Mouse (Mus musculus) liver, postnatal 0 days (tissue): Measurements from ENCODE around the gene Krtap27-1. TPM values are rescaled to one million over a fixed set of nuclear protein-coding genes. Genes with fewer than 3 reads are reported as not detected.
A peak's percentile ranks its signal among the peaks of the same experiment; 100 is the strongest.

Source experiments
- ATAC-seq: fragments of 200-750 bp; cut with Nextera tagmentation; 2 replicates; pipeline ENCODE4 v1.8.0; 2017; ENCODE audit warnings: mild to moderate bottlenecking, moderate library complexity
- DNase-seq: peaks from one replicate; pipeline ENCODE4 v3.0.0-alpha.2; 2016
- H3K27ac ChIP-seq: fragments of 300-500 bp; sonication (generic); 2 replicates; pipeline ENCODE4 v1.5.1; 2014; ENCODE audit warnings: antibody characterized with exemption, moderate library complexity, mild to moderate bottlenecking, low read depth
- H3K27me3 ChIP-seq: fragments of 300-500 bp; sonication (generic); 2 replicates; pipeline ENCODE4 v1.6.1; 2014; ENCODE audit warnings: low read length, control low read depth, mixed read lengths; ENCODE audit not compliant: insufficient read depth
- H3K36me3 ChIP-seq: fragments of 300-500 bp; sonication (generic); replicated peaks from 2 replicates; pipeline ENCODE4 v1.6.1; 2014; ENCODE audit warnings: mild to moderate bottlenecking, control low read depth, low read length, moderate library complexity, mixed read lengths; ENCODE audit not compliant: insufficient read depth
- H3K4me1 ChIP-seq: fragments of 300-500 bp; sonication (generic); 2 replicates; pipeline ENCODE4 v1.6.1; 2014; ENCODE audit warnings: antibody characterized with exemption, mild to moderate bottlenecking, control low read depth; ENCODE audit not compliant: insufficient read depth
- H3K4me2 ChIP-seq: fragments of 300-500 bp; sonication (generic); 2 replicates; pipeline ENCODE4 v1.6.1; 2014; ENCODE audit warnings: low read depth, mild to moderate bottlenecking, low read length, moderate library complexity, mixed read lengths
- H3K4me3 ChIP-seq: fragments of 300-500 bp; sonication (generic); 2 replicates; pipeline ENCODE4 v1.5.1; 2014; ENCODE audit warnings: low read depth, low read length
- H3K9ac ChIP-seq: fragments of 300-500 bp; sonication (generic); replicated peaks from 2 replicates; pipeline ENCODE4 v1.6.1; 2014; ENCODE audit warnings: mild to moderate bottlenecking, moderate library complexity
- H3K9me3 ChIP-seq: fragments of 300-500 bp; sonication (generic); 2 replicates; pipeline ENCODE4 v1.6.1; 2016; ENCODE audit warnings: mild to moderate bottlenecking, control low read depth, low read length, mixed read lengths
- CTCF ChIP-seq: sonication (generic); IDR thresholded peaks from 2 replicates; pipeline ENCODE4 v1.5.1; 2016; ENCODE audit warnings: antibody characterized with exemption, low read depth
- EP300 ChIP-seq: IDR thresholded peaks from 2 replicates; pipeline ENCODE4 v1.6.1; 2016; ENCODE audit warnings: antibody characterized with exemption, low read depth, mild to moderate bottlenecking
- WGBS: fragments of 180-500 bp; shearing (Covaris S2); extraction: QIAGEN DNeasy Blood & Tissue Kit; methylation state at CpG from one replicate; pipeline ENCODE4 v1.1.7; 2014; ENCODE audit not compliant: insufficient replicate concordance; 5-methylcytosine and 5-hydroxymethylcytosine counted together
- polyA plus RNA-seq: library from polyadenylated mRNA; unstranded; fragments of >200 nt; fragmentation: Nextera tagmentation; extraction: Ambion mirVana; gene quantifications from 2 replicates; pipeline ENCODE4 v1.2.1, GENCODE M21; 2015

Gene Krtap27-1
- polyA plus RNA-seq: not detected in 2 replicates

GRCm38 (mm10) chr16:88671571-88671970 is at the start of gene Krtap27-1:
Krtap27-1 (minus strand) TSS chr16:88671671.
- Histone ChIP-seq H3K4me1 (no peaks in the 10 kb centered on the region), H3K27me3 (no peaks in the 10 kb centered on the region), H3K9me3 (no peaks in the 10 kb centered on the region), H3K36me3 (no peaks in the 10 kb centered on the region), H3K4me2 (no peak within 1 kb of the TSS), H3K4me3 (no peak within 1 kb of the TSS), H3K9ac (no peak within 1 kb of the TSS), H3K27ac (no peak within 1 kb of the TSS)
- TF ChIP-seq CTCF (no peak), EP300 (no peak)
- no peak for ATAC-seq
- 81% methylated on average over 4 of the region's 4 CpGs for WGBS
- no peak for DNase-seq

GRCm38 (mm10) chr16:88720031-88720430 is 48.6 kb upstream of the Krtap27-1 start:
- no peak for TF ChIP-seq CTCF
- no peak for TF ChIP-seq EP300
- no peak overlapping the region for H3K4me3 ChIP-seq
- H3K4me1 ChIP-seq: no peaks in the 10 kb centered on the region
- H3K27me3 ChIP-seq: no peaks in the 10 kb centered on the region
- H3K4me2 ChIP-seq: no peak overlapping the region
- no peaks in the 10 kb centered on the region for H3K9me3 ChIP-seq
- 29% methylated on average over 1 of the region's 1 CpGs for WGBS
- DNase-seq (no peak), ATAC-seq (no peak)
- no peaks in the 10 kb centered on the region for H3K36me3 ChIP-seq
- H3K27ac ChIP-seq: no peak overlapping the region
- H3K9ac ChIP-seq: no peak overlapping the region

- no peak overlapping the region for H3K27ac ChIP-seq
- no peaks in the 10 kb centered on the region for H3K9me3 ChIP-seq
- ATAC-seq (no peak), DNase-seq (no peak)
- no peak overlapping the region for H3K4me3 ChIP-seq
- H3K36me3 ChIP-seq: no peaks in the 10 kb centered on the region
- TF ChIP-seq EP300: no peak
- no peak for TF ChIP-seq CTCF
- H3K9ac ChIP-seq: no peak overlapping the region
- no peaks in the 10 kb centered on the region for H3K4me1 ChIP-seq
- H3K4me2 ChIP-seq: no peak overlapping the region
- H3K27me3 ChIP-seq: no peaks in the 10 kb centered on the region
Observed at GRCm38 (mm10) chr16:88716549-88716948, 45.1 kb upstream of the Krtap27-1 start.

- peak; percentile 70 for ATAC-seq
- H3K27me3 ChIP-seq: no peaks in the 10 kb centered on the region
- no peaks in the 10 kb centered on the region for H3K4me1 ChIP-seq
- no peaks in the 10 kb centered on the region for H3K9me3 ChIP-seq
- no peak overlapping the region for H3K4me3 ChIP-seq
- no peak overlapping the region for H3K4me2 ChIP-seq
- no peaks in the 10 kb centered on the region for H3K36me3 ChIP-seq
- H3K9ac ChIP-seq: no peak overlapping the region
- DNase-seq: no peak
- WGBS: 68% methylated on average over 6 of the region's 6 CpGs
- no peak for TF ChIP-seq EP300
- TF ChIP-seq CTCF: peak; percentile 64
- no peak overlapping the region for H3K27ac ChIP-seq
Observed at GRCm38 (mm10) chr16:88711245-88711644, 39.8 kb upstream of the Krtap27-1 start.

- TF ChIP-seq CTCF (peak; percentile 21; the same call in 1 of the 2 replicates), EP300 (no peak)
- Histone ChIP-seq H3K36me3 (no peaks in the 10 kb centered on the region), H3K9me3 (no peaks in the 10 kb centered on the region), H3K4me2 (no peak overlapping the region), H3K27ac (no peak overlapping the region), H3K27me3 (no peaks in the 10 kb centered on the region), H3K9ac (no peak overlapping the region), H3K4me3 (no peak overlapping the region), H3K4me1 (no peaks in the 10 kb centered on the region)
- peak; percentile 93 for ATAC-seq
- DNase-seq: peak; percentile 33
- 46% methylated on average over 4 of the region's 4 CpGs for WGBS
Observed at GRCm38 (mm10) chr16:88710757-88711156, 39.3 kb upstream of the Krtap27-1 start.

- no peak for DNase-seq
- Histone ChIP-seq H3K9me3 (no peaks in the 10 kb centered on the region), H3K9ac (no peak within 1 kb of the TSS), H3K27me3 (no peaks in the 10 kb centered on the region), H3K4me3 (no peak within 1 kb of the TSS), H3K36me3 (no peaks in the 10 kb centered on the region), H3K4me1 (no peaks in the 10 kb centered on the region), H3K27ac (no peak within 1 kb of the TSS), H3K4me2 (no peak within 1 kb of the TSS)
- TF ChIP-seq EP300: no peak
- TF ChIP-seq CTCF: no peak
- ATAC-seq: no peak
- whole genome bisulfite sequencing: 65% methylated on average over 10 of the region's 10 CpGs
Observed at GRCm38 (mm10) chr16:88707496-88708012, 36.1 kb upstream of the Krtap27-1 start, which contains the start of gene 2310061N02Rik. 2310061N02Rik (minus strand) TSS chr16:88707962.
